Mouse (Mus musculus) CH12.LX (cell line): Measurements from ENCODE around the gene Mst1.

ENCODE experiments used
- CHD1 ChIP-seq: IDR thresholded peaks from 2 replicates; pipeline ENCODE4 v1.6.1; 2012; ENCODE audit warnings: low read depth, low read length, improper control_type of control experiment, inconsistent platforms
- CHD2 ChIP-seq: IDR thresholded peaks from 2 replicates; pipeline ENCODE4 v1.6.1; 2011; ENCODE audit warnings: low read length, improper control_type of control experiment
- CTCF ChIP-seq, 2 experiments: IDR thresholded peaks in 1 of 2; conservative IDR thresholded peaks in 1 of 2; 2 replicates each; pipeline ENCODE4 v1.5.1; 2011 to 2012; ENCODE audit warnings: low read depth in 2 of 2, low read length in 2 of 2, improper control_type of control experiment in 1 of 2, inconsistent platforms in 1 of 2, mild to moderate bottlenecking in 1 of 2, moderate library complexity in 1 of 2
- ELF1 ChIP-seq: IDR thresholded peaks from 2 replicates; pipeline ENCODE4 v1.6.1; 2014; ENCODE audit warnings: low read depth, mild to moderate bottlenecking, inconsistent platforms, low read length, improper control_type of control experiment
- EP300 ChIP-seq: IDR thresholded peaks from 2 replicates; pipeline ENCODE4 v1.6.1; 2011; ENCODE audit warnings: low read length, improper control_type of control experiment
- KAT2A ChIP-seq: IDR thresholded peaks from 2 replicates; pipeline ENCODE4 v1.6.1; 2012; ENCODE audit warnings: low read length, improper control_type of control experiment, inconsistent platforms; ENCODE audit not compliant: insufficient replicate concordance
- NRF1 ChIP-seq: IDR thresholded peaks from 2 replicates; pipeline ENCODE4 v1.6.1; 2014; ENCODE audit warnings: low read depth, mild to moderate bottlenecking, inconsistent platforms, low read length, improper control_type of control experiment, moderate library complexity
- PAX5 ChIP-seq: IDR thresholded peaks from 2 replicates; pipeline ENCODE4 v1.6.1; 2012; ENCODE audit warnings: low read length, inconsistent platforms, mixed read lengths
- POLR2A ChIP-seq: IDR thresholded peaks from 2 replicates; pipeline ENCODE4 v1.6.1; 2011; ENCODE audit warnings: low read depth, mild to moderate bottlenecking, improper control_type of control experiment, low read length
- USF1 ChIP-seq: IDR thresholded peaks from 2 replicates; pipeline ENCODE4 v1.6.1; 2014; ENCODE audit warnings: low read depth, mild to moderate bottlenecking, inconsistent platforms, low read length, improper control_type of control experiment

- TF ChIP-seq EP300 (no peak), POLR2A (no peak), PAX5 (no peak), CTCF (conservative IDR thresholded peaks at IDR 0.05 in 1 of 2, IDR thresholded peaks at IDR 0.05 in 1 of 2; ENCODE audit: low read depth in 2 of 2, low read length in 2 of 2) (no peak), NRF1 (no peak), USF1 (no peak), CHD2 (no peak), KAT2A (no peak), CHD1 (no peak), ELF1 (no peak)
Observed at GRCm38 (mm10) chr9:108054331-108055040, 25.8 kb upstream of the Mst1 start.
